In the genomic region with DNA sequence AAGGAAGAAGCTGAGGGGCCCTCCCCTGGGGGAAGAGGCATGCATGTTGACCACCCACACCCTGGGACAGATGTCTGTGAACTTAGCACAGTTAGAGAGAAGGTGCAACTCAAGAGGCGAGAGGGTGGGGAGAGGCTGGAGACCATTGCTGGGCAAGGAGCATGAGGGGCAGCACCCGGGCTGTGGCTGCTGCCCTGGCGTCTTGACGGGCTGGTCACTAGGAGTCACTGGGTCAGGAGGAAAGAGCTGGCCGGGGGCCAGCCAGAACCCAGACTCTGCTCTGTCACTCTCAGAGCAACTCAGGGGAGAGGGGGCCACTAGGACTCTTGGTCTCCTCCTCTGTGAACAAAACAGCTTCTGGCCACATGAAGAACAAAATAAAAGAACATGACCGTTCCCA, we compare ENCODE assay signal across 18 mouse cellular contexts. TPM values are rescaled to one million over a fixed set of nuclear protein-coding genes. Genes with fewer than 3 reads are reported as not detected.
DNase-seq lines count a peak whose midpoint lies in the region; ATAC-seq and TF ChIP-seq lines count a peak whose summit lies in the region.
"Had no signal": no experiment of that assay in that cellular context is flagged by ENCODE, and none has a peak within 500 bp of the region (broad histone marks: within the 10 kb centered on the region; RNA-seq: fewer than 3 reads in every experiment).

No protein-coding gene starts in this region.

- no peak overlapping the region for H3K9ac ChIP-seq in lung, embryonic 14.5 days
- no peak overlapping the region for H3K9ac ChIP-seq in limb, embryonic 13.5 days
- H3K9ac ChIP-seq: liver, embryonic 12.5 days; lung, embryonic 15.5 days; midbrain, embryonic 15.5 days had no signal

- peak; percentile 93 for DNase-seq in heart, adult 11 months
- no peak for DNase-seq in heart, adult 8-10 months (ENCODE audit: low spot score)
- no peak for DNase-seq in lung, embryonic 14.5 days
- DNase-seq in lung, postnatal 14 days = no peak
- peak; percentile 51 for DNase-seq in kidney, postnatal 14 days
- DNase-seq in left cerebral cortex, adult 2 months (ENCODE audit: extremely low spot score in 1 of 2, low spot score in 2 of 2) = no peak
- DNase-seq: cerebellum, adult 8-10 months; heart, postnatal 4 days; layer of hippocampus, postnatal 36 days; thymus, adult 2 months had no signal

- H3K4me2 ChIP-seq in lung, embryonic 14.5 days = no peak overlapping the region
- H3K4me2 ChIP-seq in limb, embryonic 13.5 days (replicated peaks) = no peak overlapping the region
- H3K4me2 ChIP-seq: heart, embryonic 11.5 days; liver, embryonic 12.5 days; lung, embryonic 15.5 days; midbrain, embryonic 15.5 days had no signal

- no peak overlapping the region for H3K4me3 ChIP-seq in lung, embryonic 14.5 days (ENCODE audit: low read depth, low read length)
- no peak overlapping the region for H3K4me3 ChIP-seq in limb, embryonic 13.5 days
- H3K4me3 ChIP-seq in left cerebral cortex, adult 2 months = no peak overlapping the region
- H3K4me3 ChIP-seq: liver, embryonic 12.5 days; lung, embryonic 15.5 days; midbrain, embryonic 15.5 days had no signal

- no peaks in the 10 kb centered on the region for H3K27me3 ChIP-seq in lung, embryonic 14.5 days (ENCODE audit: insufficient read depth, low read length)
- H3K27me3 ChIP-seq in limb, embryonic 13.5 days = no peaks in the 10 kb centered on the region
- H3K27me3 ChIP-seq: lung, embryonic 15.5 days; midbrain, embryonic 15.5 days had no signal

- H3K9me3 ChIP-seq in lung, embryonic 14.5 days (ENCODE audit: low read depth, low read length) = no peaks in the 10 kb centered on the region
- H3K9me3 ChIP-seq in limb, embryonic 13.5 days = no peaks in the 10 kb centered on the region
- H3K9me3 ChIP-seq: liver, embryonic 12.5 days; lung, embryonic 15.5 days; midbrain, embryonic 15.5 days had no signal

- H3K27ac ChIP-seq in lung, embryonic 14.5 days (ENCODE audit: low read depth) = peak overlapping the region; percentile 27; the same call in 1 of the 2 replicates
- H3K27ac ChIP-seq in limb, embryonic 13.5 days = peak overlapping the region; percentile 94; the same call in 1 of the 2 replicates
- H3K27ac ChIP-seq in left cerebral cortex, adult 2 months = no peak overlapping the region
- H3K27ac ChIP-seq: liver, embryonic 12.5 days had no signal

- intact Hi-C loops in left cerebral cortex, adult 2 months (cut with DNase I) = no loop called here

- no peak for TF ChIP-seq CTCF in lung, embryonic 14.5 days (IDR thresholded peaks at IDR 0.05; ENCODE audit: low read depth)
- TF ChIP-seq CTCF in left cerebral cortex, adult 2 months (IDR thresholded peaks at IDR 0.05) = no peak

- WGBS in lung, embryonic 14.5 days = 56% methylated on average over 6 of the region's 6 CpGs
- WGBS in limb, embryonic 13.5 days = 74% methylated on average over 6 of the region's 6 CpGs

- ATAC-seq in lung, embryonic 14.5 days (ENCODE audit: insufficient read depth) = no peak
- ATAC-seq in limb, embryonic 13.5 days (ENCODE audit: low FRiP score, low read depth) = no peak
- ATAC-seq: liver, embryonic 12.5 days; midbrain, embryonic 15.5 days had no signal

- no peaks in the 10 kb centered on the region for H3K36me3 ChIP-seq in lung, embryonic 14.5 days (ENCODE audit: insufficient read depth)
- H3K36me3 ChIP-seq in limb, embryonic 13.5 days = no peaks in the 10 kb centered on the region
- H3K36me3 ChIP-seq: liver, embryonic 12.5 days; lung, embryonic 15.5 days; midbrain, embryonic 15.5 days had no signal

- peaks cover 46% of the 10 kb centered on the region for H3K4me1 ChIP-seq in lung, embryonic 14.5 days (ENCODE audit: insufficient read depth)
- H3K4me1 ChIP-seq in limb, embryonic 13.5 days = peaks cover 58% of the 10 kb centered on the region

RNA-seq across cellular contexts. Expression of a gene that starts 12.2 kb away (rescaled TPM):
- total RNA-seq in heart, adult 8-10 months (2022) = not detected
- not detected in 2 replicates for polyA plus RNA-seq in lung, embryonic 14.5 days (2014; fragmentation: Nextera tagmentation; extraction: Ambion mirVana)
- not detected in 2 replicates for polyA plus RNA-seq in limb, embryonic 13.5 days (2015; fragmentation: Nextera tagmentation; extraction: Ambion mirVana)
- total RNA-seq in left cerebral cortex, adult 2 months (2021) = 1 to 10 TPM in 1 of 2 experiments, under 1 TPM in 1; 0.68 to 1.0 TPM
- total RNA-seq: ES-E14; gastrocnemius, postnatal 25 days; heart, postnatal 4 days; megakaryocyte, adult 5-6 weeks had no signal
- polyA plus RNA-seq: heart, embryonic 11.5 days; liver, embryonic 12.5 days had no signal

RNA-seq across cellular contexts. Expression of a gene that starts 38.8 kb away (rescaled TPM):
- total RNA-seq in heart, adult 8-10 months (2022) = 10 to 100 TPM; 18.9 to 29.1 (median 23.3) TPM
- polyA plus RNA-seq in lung, embryonic 14.5 days (2014; fragmentation: Nextera tagmentation; extraction: Ambion mirVana) = 12.7 and 14.3 TPM in 2 replicates
- 6.9 and 7.1 TPM in 2 replicates for polyA plus RNA-seq in limb, embryonic 13.5 days (2015; fragmentation: Nextera tagmentation; extraction: Ambion mirVana)
- total RNA-seq in left cerebral cortex, adult 2 months (2021) = 100 to 1,000 TPM in 1 of 2 experiments, 10 to 100 TPM in 1; 77.7 to 105 TPM

Comparison
In these comparisons a context has a peak if more than half of its experiments do, and no peak if none do; other contexts are left out.
1. DNase-seq: peak in heart, adult 11 months (single experiment) and kidney, postnatal 14 days (single experiment); none in heart, adult 8-10 months (single experiment), lung, embryonic 14.5 days (single experiment), lung, postnatal 14 days (single experiment) and left cerebral cortex, adult 2 months (0 of 2).